Mouse (Mus musculus): ENCODE data around the gene Dap3. TPM values are rescaled to one million over a fixed set of nuclear protein-coding genes. Genes with fewer than 3 reads are reported as not detected.
"Not testable (repeated sequence)": the region's sequence is repeated elsewhere in the genome, so short reads cannot be mapped to it uniquely, and the experiment has no call there.

The Dap3 gene
- polyA plus RNA-seq, 1 experiment = 136 TPM

DNA sequence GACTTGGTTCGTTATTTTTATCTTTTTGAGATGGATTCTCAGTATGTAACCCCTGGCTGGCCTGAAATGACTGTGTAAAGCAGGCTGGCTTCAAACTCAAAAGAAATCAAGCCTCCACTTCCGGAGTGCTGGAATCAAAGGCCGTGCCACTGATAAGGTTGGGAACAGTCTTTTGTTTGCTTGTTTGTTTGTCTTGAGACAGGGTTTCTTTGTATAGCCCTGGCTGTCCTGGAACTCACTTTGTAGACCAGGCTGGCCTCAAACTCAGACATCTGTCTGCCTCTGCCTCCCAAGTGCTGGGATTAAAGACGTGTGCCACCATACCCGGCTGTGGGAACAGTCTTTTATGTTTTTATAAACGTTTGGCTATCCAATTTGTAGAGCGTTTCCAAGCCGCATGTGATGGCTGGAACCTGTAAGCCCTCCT lies 36.6 kb downstream of the Dap3 start:
- H3K4me1 ChIP-seq (ENCODE audit: control insufficient read depth, insufficient read depth, low read length) = no peaks in the 10 kb centered on the region; the same call in 1 of the 2 replicates
- TF ChIP-seq CTCF (IDR thresholded peaks at IDR 0.05; ENCODE audit: extremely low read depth, insufficient read depth, low read length) = no peak
- TF ChIP-seq POLR2A (IDR thresholded peaks at IDR 0.05; ENCODE audit: extremely low read depth, insufficient read depth, low read length) = no peak
- H3K4me3 ChIP-seq (ENCODE audit: insufficient read depth, low read length) = peak overlapping the region; percentile 96
- peak overlapping the region; percentile 42; the same call in 1 of the 2 replicates for H3K27ac ChIP-seq (ENCODE audit: insufficient read depth, low read length)

DNA sequence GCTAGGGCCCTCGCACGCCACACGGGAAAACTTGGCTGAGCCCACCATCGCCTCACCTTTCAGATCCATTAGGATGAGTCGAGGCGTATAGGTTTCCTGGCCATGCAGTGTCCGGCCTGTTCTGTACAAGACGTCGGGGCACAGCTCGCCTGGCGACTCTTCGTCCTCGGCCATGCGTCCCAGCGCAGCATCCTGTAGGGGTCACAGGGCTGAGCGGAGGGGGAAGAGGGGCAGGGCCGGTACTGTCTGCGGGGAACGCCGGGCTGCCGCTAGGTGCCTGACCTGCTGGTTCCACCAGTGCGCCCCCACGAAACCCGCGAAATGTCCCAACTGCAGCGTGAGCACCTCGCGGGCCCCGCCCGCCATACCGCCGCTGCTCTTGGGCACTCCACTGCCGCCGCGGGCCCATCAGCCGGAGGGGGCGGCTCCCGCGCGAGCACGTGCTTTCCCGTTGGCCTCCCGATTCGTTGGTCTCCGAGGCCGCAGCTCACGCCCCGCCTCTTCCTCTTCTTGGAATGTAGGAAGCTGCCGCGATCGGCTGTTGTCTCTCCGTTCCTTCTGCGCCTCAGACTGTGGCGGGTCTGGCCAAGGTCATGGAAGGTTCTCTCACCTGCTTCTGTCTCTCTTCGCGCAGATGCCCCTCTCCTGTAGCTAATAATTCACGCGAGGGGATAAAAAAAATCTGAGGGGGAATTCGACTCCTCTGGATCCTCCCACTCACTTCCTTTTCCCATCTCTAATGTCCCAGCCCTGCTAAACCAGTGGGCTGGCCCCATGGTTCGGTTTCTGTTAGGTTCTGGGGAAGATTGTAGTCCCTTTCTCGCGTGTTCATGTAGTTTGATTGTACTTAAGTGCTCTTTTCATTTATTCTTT lies 37.2 kb downstream of the Dap3 start, which contains the start of gene Msto1:
Gene Msto1 (minus strand): TSS at position 489 of the 873 bp plus-strand sequence.
- Histone ChIP-seq H3K4me3 (ENCODE audit: insufficient read depth, low read length) (peak within 1 kb of the TSS; percentile 96), H3K27ac (ENCODE audit: insufficient read depth, low read length) (peak within 1 kb of the TSS; percentile 42), H3K4me1 (ENCODE audit: control insufficient read depth, insufficient read depth, low read length) (no peaks in the 10 kb centered on the region; the same call in 1 of the 2 replicates)
- no peak for TF ChIP-seq CTCF (IDR thresholded peaks at IDR 0.05; ENCODE audit: extremely low read depth, insufficient read depth, low read length)
- peak; percentile 98 for TF ChIP-seq POLR2A (IDR thresholded peaks at IDR 0.05; ENCODE audit: extremely low read depth, insufficient read depth, low read length)

DNA sequence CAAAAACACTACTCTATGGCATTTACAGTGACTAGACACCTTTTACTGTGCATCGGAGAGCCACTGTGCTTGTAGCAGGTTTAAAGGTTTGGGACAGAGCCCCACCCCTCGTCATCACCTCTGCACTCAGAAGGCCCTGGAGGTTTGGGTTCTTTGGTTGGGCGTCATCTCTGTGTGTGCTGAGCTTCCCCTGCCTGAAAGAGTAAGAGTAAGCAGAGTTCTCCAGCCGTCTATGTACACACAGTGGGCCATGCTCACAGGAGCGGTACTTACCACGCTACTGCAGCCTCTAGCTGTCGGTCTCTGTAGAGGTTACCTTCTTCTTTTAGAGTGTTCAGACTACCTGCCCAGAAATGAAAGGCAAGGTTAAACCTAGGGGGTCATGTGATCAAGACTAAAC lies 38.4 kb downstream of the Dap3 start:
- TF ChIP-seq POLR2A (IDR thresholded peaks at IDR 0.05; ENCODE audit: extremely low read depth, insufficient read depth, low read length) (no peak), CTCF (IDR thresholded peaks at IDR 0.05; ENCODE audit: extremely low read depth, insufficient read depth, low read length) (no peak)
- H3K4me3 ChIP-seq (ENCODE audit: insufficient read depth, low read length) = no peak overlapping the region
- no peak overlapping the region for H3K27ac ChIP-seq (ENCODE audit: insufficient read depth, low read length)
- H3K4me1 ChIP-seq (ENCODE audit: control insufficient read depth, insufficient read depth, low read length) = no peaks in the 10 kb centered on the region; the same call in 1 of the 2 replicates

DNA sequence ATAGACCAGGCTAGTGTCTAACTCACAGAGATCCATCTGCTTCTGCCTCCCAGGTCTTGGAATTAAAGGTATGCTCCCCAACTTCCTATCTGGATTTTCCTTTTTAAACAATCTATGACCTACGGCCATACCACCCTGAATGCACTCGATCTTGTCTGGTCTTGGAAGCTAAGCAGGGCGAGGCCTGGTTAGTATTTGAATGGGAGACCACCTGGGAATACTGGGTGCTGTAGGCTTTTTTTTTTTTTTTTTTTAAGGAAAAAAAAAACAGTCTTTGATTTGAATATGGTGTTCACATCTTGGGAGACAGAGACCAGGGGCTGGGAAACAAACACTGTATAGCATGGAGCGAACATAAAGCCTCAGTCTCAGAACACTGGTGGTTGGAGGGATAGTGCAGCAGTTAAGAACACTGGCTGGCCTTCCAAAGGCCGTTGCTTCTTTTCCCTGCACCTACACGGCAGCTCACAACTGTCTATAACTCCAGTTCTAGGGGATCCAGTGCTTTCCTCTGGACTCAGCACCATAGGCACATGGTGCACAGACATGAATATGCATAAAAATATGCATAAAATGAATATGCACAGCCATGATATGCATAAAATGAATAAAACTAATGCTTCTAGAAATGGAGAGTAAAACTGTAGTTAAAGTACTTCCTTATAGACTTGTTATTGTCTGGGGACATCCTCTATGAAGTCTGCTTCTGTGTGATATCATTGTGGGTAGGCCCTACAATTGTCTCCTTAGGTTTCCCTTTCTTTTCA lies 44.4 kb downstream of the Dap3 start:
- Histone ChIP-seq H3K27ac (ENCODE audit: insufficient read depth, low read length) (no peak overlapping the region), H3K4me1 (ENCODE audit: control insufficient read depth, insufficient read depth, low read length) (no peaks in the 10 kb centered on the region; the same call in 1 of the 2 replicates), H3K4me3 (ENCODE audit: insufficient read depth, low read length) (no peak overlapping the region)
- no peak for TF ChIP-seq CTCF (IDR thresholded peaks at IDR 0.05; ENCODE audit: extremely low read depth, insufficient read depth, low read length)
- TF ChIP-seq POLR2A (IDR thresholded peaks at IDR 0.05; ENCODE audit: extremely low read depth, insufficient read depth, low read length) = no peak

DNA sequence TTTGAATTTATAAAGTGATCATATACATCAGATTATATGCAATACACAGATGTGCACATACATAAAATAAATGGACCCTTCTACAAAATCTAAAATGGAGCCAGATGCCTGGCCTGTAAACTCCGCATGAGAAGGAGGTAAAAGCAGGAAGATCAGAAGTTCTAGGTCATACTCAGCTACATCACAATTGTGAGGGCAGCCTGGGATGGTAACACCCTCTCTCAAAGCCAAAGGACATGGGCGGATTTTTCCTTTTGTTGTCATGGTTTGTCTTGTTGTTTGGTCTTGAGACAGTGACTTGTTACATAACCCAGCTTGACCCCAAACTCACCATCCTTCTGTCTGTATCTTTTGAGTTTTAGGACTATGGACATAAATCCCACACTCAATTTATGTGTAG lies 45.2 kb downstream of the Dap3 start:
- no peaks in the 10 kb centered on the region; the same call in none of the 2 replicates for H3K4me1 ChIP-seq (ENCODE audit: control insufficient read depth, insufficient read depth, low read length)
- no peak overlapping the region for H3K27ac ChIP-seq (ENCODE audit: insufficient read depth, low read length)
- TF ChIP-seq CTCF (IDR thresholded peaks at IDR 0.05; ENCODE audit: extremely low read depth, insufficient read depth, low read length) (no peak), POLR2A (IDR thresholded peaks at IDR 0.05; ENCODE audit: extremely low read depth, insufficient read depth, low read length) (no peak)
- H3K4me3 ChIP-seq (ENCODE audit: insufficient read depth, low read length) = no peak overlapping the region

DNA sequence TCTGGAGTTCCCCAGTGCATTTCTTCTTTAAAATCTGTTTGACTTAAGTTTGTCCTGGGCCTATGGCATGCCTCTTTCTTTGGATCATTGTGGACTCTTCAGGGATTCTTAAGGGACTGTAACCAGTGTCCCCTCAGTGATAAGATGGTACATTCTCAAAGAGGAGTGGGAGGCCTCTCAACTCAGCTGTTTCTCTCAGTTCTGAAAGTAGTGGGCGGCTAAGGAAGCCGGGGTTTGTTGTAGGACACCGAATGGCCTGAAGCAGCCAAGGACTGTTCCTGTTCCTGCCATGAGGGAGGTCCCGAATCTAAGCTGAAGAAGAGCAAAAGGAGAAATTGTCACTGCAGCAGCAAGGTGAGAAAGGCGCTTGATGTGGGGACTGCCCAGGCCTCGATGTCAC lies 45.8 kb downstream of the Dap3 start:
- TF ChIP-seq CTCF (IDR thresholded peaks at IDR 0.05; ENCODE audit: extremely low read depth, insufficient read depth, low read length) (no peak), POLR2A (IDR thresholded peaks at IDR 0.05; ENCODE audit: extremely low read depth, insufficient read depth, low read length) (no peak)
- Histone ChIP-seq H3K27ac (ENCODE audit: insufficient read depth, low read length) (no peak overlapping the region), H3K4me1 (ENCODE audit: control insufficient read depth, insufficient read depth, low read length) (no peaks in the 10 kb centered on the region; the same call in none of the 2 replicates), H3K4me3 (ENCODE audit: insufficient read depth, low read length) (no peak overlapping the region)

DNA sequence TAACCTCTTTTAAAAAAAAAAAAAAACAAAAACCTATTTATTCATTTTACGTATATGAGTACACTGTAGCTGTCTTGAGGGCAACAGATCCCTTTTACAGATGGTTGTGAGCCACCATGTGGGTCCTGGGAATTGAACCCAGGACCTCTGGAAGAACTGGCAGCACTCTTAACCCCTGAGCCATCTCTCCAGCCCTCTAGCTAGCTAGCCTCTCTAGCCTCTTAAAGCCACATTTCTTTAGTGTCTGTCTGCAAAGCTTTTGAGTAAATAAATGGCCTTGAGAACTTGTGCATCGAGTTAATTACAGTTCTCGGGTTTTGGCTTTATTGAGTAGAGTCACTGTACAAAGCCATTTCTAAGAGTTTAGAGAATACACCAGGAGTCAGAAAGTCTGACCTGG lies 46.2 kb downstream of the Dap3 start:
- H3K27ac ChIP-seq (ENCODE audit: insufficient read depth, low read length) = no peak overlapping the region
- no peak overlapping the region for H3K4me3 ChIP-seq (ENCODE audit: insufficient read depth, low read length)
- H3K4me1 ChIP-seq (ENCODE audit: control insufficient read depth, insufficient read depth, low read length) = no peaks in the 10 kb centered on the region; the same call in none of the 2 replicates
- TF ChIP-seq CTCF (IDR thresholded peaks at IDR 0.05; ENCODE audit: extremely low read depth, insufficient read depth, low read length) (no peak), POLR2A (IDR thresholded peaks at IDR 0.05; ENCODE audit: extremely low read depth, insufficient read depth, low read length) (no peak)

DNA sequence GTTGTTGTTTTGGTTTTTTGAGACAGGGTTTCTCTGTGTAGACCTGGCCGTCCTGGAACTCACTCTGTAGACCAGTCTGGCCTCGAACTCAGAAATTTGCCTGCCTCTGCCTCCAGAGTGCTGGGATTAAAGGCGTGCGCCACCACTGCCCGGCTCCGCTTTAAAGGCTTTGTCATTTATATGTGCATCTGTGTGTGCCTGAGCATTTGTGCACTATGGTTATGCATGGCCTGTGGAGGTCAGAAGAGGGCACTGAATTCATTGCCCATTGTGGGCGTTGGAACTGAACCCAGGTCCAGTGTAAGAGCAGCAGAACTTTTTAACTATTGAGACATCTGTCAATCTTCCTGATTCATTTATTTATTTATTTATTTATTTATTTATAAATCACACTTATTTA lies 58.0 kb downstream of the Dap3 start:
- not testable (repeated sequence) for H3K4me3 ChIP-seq (ENCODE audit: insufficient read depth, low read length); H3K27ac ChIP-seq (ENCODE audit: insufficient read depth, low read length); H3K4me1 ChIP-seq (ENCODE audit: control insufficient read depth, insufficient read depth, low read length)

DNA sequence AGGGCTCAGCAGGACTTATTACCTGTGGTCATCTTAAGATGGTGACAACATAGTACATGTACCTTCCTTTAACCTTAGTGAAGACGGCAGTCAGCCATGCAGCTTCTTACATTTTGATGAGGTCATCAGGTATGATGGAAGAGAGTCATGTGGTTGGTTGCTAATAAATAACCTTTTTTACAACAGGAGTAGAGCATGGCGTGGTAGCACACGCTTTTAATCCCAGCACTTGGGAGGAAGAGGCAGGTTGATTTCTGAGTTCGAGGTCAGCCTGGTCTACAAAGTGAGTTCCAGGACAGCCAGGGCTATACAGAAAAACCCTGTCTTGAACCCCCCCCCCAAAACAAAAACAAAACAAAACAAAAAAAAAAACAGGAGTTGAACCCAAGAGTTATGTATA lies 68.4 kb downstream of the Dap3 start:
- H3K27ac ChIP-seq (ENCODE audit: insufficient read depth, low read length); H3K4me3 ChIP-seq (ENCODE audit: insufficient read depth, low read length); H3K4me1 ChIP-seq (ENCODE audit: control insufficient read depth, insufficient read depth, low read length): not testable (repeated sequence)

Other genes starting within 250 kb of the Dap3 start
- gene Rit1, start 234.3 kb downstream of the Dap3 start, polyA plus RNA-seq (2012; rRNA removed) = 58.7 and 63.6 TPM in 2 replicates
- 467 and 476 TPM in 2 replicates for gene Syt11, start 176.0 kb downstream of the Dap3 start, polyA plus RNA-seq (2012; rRNA removed)
- gene Gon4l, start 116.0 kb downstream of the Dap3 start, polyA plus RNA-seq (2012; rRNA removed) = 30.1 and 33.9 TPM in 2 replicates
- gene Msto1, start 37.2 kb downstream of the Dap3 start, polyA plus RNA-seq (2012; rRNA removed) = 30.9 and 35.4 TPM in 2 replicates
- 32.6 and 32.8 TPM in 2 replicates for gene Ash1l, start 559 bp downstream of the Dap3 start, polyA plus RNA-seq (2012; rRNA removed)
- 199 and 214 TPM in 2 replicates for gene Rusc1, start 142.1 kb upstream of the Dap3 start, polyA plus RNA-seq (2012; rRNA removed)
- not detected in 2 replicates for gene Gm43738, start 149.9 kb upstream of the Dap3 start, polyA plus RNA-seq (2012; rRNA removed)
- 94.9 and 107 TPM in 2 replicates for gene Fdps, start 150.8 kb upstream of the Dap3 start, polyA plus RNA-seq (2012; rRNA removed)
- 0.04 and 0.08 TPM in 2 replicates for gene Pklr, start 185.0 kb upstream of the Dap3 start, polyA plus RNA-seq (2012; rRNA removed)
- 14.2 and 14.5 TPM in 2 replicates for gene Hcn3, start 209.0 kb upstream of the Dap3 start, polyA plus RNA-seq (2012; rRNA removed)
- 68.0 and 73.0 TPM in 2 replicates for gene Clk2, start 213.6 kb upstream of the Dap3 start, polyA plus RNA-seq (2012; rRNA removed)
- gene Scamp3, start 226.3 kb upstream of the Dap3 start, polyA plus RNA-seq (2012; rRNA removed) = 94.5 and 95.7 TPM in 2 replicates
- gene Fam189b, start 232.0 kb upstream of the Dap3 start, polyA plus RNA-seq (2012; rRNA removed) = 84.1 and 86.2 TPM in 2 replicates

All from cortical plate, adult 2 months (tissue).